Mouse (Mus musculus) lung, postnatal 36 days (tissue): ENCODE measurements at regions not wholly inside any gene's neighbourhood (a gene's known extent, or its start where the extent isn't known, plus 50 kb on each side); places are given as distances from the start of the nearest gene placed in this dataset.
"Not testable (repeated sequence)": the region's sequence is repeated elsewhere in the genome, so short reads cannot be mapped to it uniquely, and the experiment has no call there.

Source experiments
- DNase-seq: peaks from one replicate; pipeline ENCODE4 v3.0.0; 2022; ENCODE audit warnings: mixed read lengths

GRCm38 (mm10) chr7:137649650-137650049 is 212.2 kb downstream of the Glrx3 start:
- DNase-seq, result no peak

DNA sequence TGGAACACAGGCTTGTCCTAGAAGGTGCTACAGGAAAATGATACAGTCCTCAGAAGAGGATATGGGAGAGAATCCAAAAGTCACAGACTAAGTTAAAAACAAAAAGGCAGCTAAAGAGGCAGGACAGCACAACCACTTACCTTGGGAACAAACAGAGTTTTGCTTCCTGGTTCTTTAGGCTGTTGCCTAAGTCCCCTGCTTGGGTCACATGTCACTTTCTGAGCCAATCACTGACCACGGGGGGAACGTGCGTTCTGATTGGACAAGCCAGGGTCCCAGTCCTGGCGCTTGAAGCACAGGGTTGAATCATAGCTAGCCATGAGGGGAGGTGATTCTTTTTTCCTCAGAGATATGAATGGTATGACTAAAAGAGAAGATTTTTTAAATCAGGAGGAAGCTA is 216.4 kb downstream of the Glrx3 start:
- no peak for DNase-seq

GRCm38 (mm10) chr7:137667165-137667564 is 229.8 kb downstream of the Glrx3 start:
- no peak for DNase-seq

GRCm38 (mm10) chr7:137671156-137671555 is 233.7 kb downstream of the Glrx3 start:
- DNase-seq, result no peak

DNA sequence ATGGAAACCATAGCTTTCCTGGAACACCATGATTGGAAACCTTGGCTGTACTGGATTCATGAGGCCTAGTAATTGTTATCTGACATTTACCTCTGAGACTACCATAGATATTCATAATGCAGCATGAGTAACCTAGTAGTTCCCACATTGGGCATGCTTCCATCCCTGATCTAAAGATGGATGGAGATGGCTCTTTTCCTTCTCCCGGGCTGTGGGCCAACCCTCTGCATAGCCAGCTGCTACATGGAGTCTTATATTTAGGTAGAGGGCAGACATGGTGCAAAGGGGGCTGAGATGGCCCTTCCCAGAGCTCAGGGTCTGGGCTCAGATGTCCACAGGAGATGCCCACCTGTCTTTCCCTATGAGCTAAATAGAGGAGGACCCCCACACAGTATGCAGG is 237.2 kb downstream of the Glrx3 start:
- no peak for DNase-seq

DNA sequence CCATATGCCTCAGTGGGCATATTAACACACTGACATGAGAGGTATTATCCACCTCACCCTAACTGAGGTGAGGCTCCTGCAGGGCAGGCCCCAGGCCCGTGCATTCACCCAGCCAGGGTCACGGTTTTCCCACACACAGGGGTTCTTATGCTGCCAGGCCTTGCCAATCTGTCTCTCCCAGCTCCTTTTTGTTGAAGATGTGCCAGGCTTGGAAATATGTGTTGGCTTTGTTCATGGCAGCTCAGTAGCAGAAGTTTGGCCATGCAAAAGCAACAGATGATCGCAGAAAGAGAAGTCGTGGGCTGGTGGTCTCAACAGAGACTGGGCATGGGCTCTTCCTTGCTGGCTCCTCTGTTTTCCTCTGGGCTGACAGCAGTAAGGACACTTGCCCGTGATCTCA is 238.0 kb downstream of the Glrx3 start:
- no peak for DNase-seq

DNA sequence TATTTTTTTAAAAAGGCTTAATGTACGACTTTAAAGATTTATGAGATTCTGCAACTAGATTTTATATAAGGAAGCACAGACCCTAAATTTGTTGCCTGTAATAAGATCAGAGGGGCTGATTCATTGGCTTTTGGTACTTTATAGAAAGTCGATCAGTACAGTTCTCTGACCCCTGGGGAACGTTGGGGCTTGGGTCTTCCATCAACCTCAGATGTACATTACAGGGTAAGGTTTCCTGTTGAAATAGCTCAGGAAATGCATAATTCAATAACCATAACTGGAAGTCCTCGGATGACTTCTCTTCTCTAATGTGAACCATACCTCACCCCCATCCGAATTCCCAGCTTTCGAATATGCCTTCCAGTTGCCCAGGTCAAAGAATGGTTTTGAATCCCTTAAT is 247.4 kb downstream of the Glrx3 start:
- DNase-seq, result no peak

- DNase-seq, result no peak
These were observed 247.9 kb downstream of the Glrx3 start for GRCm38 (mm10) chr7:137685320-137685719.

- DNase-seq, result peak; percentile 29
These were observed 259.4 kb downstream of the Glrx3 start for GRCm38 (mm10) chr7:137696831-137697230.

DNA sequence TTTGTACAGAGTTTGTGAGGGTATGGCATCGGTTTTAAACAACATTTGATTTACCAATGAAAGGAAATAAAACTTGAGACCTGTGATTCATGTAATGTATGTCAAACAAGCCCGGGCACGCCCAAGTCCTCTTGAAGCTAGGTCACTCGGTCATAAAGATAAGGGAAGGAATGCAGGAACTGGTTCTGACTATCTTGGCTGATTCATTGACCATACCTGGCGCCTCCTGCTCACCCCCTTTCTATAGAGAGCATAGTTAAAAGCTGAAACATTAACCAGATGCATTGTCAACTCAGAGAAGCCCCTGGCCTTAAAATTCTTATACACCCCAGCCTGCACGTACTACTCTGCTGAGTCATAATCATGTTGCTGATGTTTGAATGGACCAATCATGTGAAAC is 261.1 kb downstream of the Glrx3 start:
- DNase-seq, result not testable (repeated sequence)

- no peak for DNase-seq
These were observed 275.4 kb downstream of the Glrx3 start for GRCm38 (mm10) chr7:137712862-137713261.

DNA sequence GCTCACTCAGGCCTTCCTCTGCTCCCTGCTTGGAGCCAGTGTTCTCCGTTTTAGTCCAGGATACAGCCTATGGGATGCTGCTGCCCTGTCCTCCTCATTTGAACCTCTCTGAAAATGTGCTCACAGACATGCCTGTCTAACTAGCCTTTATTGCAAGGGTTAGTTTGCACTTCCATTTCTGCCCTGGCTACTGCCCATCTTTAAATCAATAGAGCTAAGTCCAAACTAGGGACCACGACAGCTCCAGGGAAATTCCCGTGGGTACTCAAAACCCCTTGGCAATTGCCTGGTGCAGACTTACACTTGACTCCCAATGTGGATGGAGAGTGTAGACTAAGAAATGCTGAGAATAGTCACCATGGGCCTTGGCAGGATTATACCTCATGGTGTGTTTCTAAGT is 276.4 kb downstream of the Glrx3 start:
- no peak for DNase-seq

DNA sequence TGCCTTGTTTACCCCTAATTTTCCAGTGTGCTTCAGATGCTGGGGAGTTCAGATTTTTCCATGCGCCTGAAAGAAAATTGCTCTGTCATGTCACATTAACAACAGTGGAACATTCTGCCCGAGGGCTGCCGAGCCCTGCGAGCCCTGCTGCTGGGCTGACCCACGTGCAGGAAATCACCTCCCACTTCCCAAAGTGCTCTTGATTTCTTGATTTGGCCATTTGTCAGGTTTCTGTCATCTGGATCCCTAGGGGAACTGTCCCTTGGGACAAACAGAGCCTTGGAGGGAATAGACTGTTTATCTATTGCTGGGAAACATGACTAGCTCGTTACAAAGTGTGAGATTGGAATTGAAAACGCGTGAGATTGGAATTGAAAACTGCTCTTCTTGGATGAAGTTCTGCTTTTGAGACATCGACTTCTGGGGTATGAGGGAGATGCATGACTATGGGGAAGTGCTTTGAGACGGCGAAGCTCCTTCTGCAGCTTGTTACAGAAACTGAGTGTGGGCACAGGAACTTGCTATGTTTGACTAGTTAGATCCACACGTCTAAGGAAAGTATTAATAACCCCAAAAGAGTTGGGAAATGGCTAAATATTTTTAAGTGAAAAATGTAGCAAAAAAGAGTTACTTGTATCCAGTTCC is 277.0 kb downstream of the Glrx3 start:
- peak; percentile 69 for DNase-seq

DNA sequence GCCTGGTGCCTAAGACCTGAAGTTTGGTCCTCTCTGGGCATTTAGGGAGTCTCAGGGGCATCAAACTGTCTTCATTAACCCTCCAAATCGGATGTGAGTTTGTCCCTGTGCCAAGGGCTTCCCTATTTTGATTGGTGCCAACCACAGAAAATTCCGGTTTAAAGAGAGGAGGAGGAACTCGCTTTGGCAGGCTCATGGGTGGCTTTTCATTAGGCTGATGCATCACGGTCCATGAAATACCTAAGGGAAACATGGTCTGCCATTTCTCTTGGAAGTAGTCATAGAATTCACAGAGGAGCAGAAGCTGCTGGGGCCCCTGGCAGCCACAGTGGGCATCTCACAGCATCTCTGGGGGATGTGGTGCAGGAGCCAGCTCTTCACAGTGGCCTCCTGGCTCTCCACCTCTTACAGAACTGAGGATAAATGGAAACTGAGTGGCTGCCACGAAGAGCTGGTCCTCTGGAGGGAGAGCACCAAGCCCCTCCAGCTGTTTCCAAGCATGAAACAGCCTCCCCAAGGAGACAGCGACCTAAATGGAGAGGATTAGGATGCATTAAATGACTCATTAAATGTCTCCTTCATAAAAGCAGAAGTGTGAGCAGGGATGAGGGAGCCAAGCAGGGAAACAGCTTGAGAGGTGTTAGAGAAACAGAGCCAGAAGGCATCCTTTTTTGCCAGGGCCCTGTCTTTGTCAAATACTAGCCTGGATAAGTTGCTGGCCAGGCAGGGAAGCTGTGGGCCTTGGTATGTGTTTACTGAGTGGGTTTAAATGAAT is 277.9 kb downstream of the Glrx3 start:
- peak; percentile 24 for DNase-seq

GRCm38 (mm10) chr7:137723361-137724040 is 286.1 kb downstream of the Glrx3 start:
- peak; percentile 44 for DNase-seq

DNA sequence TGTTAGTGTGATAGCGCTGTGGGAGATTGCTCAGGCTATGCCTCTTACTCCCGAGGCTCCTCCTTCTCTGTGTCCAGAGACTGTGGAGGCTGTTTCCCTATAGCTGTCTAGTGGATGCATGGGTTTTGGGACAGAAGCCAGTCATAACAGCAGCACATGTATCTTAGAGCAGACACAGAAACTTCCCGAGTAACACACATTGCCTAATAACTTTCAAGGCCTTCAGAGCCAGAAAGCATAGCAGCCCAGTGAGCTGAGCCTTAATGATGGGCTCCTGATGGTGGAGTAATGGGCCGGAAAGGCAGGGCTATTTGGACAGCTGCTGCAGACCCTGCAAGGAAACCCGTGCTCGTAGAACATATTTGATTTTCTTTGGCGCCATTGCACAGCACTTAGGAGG is 288.6 kb downstream of the Glrx3 start:
- DNase-seq, result no peak

- no peak for DNase-seq
These were observed 298.6 kb downstream of the Glrx3 start for GRCm38 (mm10) chr7:137735873-137736527.

GRCm38 (mm10) chr7:137741702-137742101 is 304.3 kb downstream of the Glrx3 start:
- no peak for DNase-seq

DNA sequence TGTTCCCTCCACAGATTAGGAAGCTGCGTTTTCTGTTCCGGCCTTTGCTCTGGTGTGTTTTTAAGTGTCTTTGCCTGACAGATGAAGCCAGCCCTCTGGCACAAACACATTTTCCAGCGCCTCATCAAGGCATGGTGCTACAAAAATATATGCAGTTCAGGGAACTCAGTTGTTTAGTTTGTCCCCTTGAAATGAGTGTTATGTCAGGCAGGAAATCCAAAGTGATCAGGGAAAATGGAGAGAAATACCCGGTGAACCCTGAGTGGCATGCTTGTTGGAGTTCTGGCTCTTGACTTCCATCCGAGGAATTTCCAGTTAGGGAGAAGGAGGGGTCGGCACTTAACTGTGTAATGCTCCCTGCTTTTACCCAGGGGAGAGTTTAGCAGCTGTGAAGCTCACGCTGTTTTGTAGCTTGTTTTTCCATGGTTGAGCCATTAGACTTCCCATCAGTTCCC is 304.9 kb downstream of the Glrx3 start:
- peak; percentile 19 for DNase-seq

DNA sequence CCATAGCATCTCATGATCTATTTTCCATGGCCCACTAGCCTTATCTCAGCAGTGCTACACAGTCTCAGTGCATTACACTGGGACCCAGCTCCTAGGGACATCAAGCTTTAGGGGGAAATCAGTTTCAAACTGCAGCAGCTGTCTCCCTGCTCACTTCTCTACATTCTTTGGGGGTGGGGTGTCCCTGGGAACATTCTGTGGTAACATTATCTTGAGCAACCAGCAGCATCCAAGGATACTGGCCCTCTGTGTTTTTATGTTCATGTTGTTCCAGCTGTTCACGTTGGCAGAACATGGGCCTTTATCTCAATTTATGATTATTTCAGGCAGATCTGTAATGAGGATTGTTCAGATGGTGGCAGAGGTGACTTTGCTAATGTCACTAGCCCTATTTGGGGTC is 308.2 kb downstream of the Glrx3 start:
- peak; percentile 37 for DNase-seq

- DNase-seq, result no peak
These were observed 308.6 kb downstream of the Glrx3 start for GRCm38 (mm10) chr7:137745991-137746390.

GRCm38 (mm10) chr7:137748936-137749335 is 311.5 kb downstream of the Glrx3 start:
- DNase-seq, result no peak

DNA sequence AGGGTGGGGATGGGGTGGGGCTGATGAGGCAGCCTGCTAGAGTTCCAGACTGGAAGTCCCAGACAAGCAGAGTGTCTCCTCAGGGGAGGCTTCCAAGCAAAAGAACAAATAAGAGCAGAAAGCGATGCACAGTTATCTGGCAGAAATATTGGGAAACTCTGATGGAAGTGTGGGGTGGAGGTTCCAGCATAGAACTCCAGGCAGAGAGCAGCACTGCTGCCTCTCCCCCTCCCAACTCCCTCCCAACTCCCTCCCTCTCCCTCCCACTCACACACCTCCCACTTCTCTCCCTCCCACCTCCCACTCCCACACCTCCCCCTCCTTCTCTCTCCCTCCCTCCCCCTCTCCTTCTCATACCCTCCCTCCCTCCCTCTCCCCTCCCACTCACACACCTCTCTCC is 313.3 kb downstream of the Glrx3 start:
- no peak for DNase-seq
